Mouse (Mus musculus) erythroblast, adult 5-6 weeks (primary cell): ENCODE measurements around the gene Hmces. TPM values are rescaled to one million over a fixed set of nuclear protein-coding genes. Genes with fewer than 3 reads are reported as not detected.

ENCODE experiments used
- total RNA-seq, 2 experiments: library from RNA; stranded (forward) in 1 of 2; stranded (reverse) in 1 of 2; fragments of 150-400 nt in 1 of 2; fragments of 200-764, 138-1000 nt in 1 of 2; gene quantifications; 2 replicates each; pipeline versions ENCODE4 v1.2.3 to v1.2.4; 2015 to 2017; ENCODE audit warnings: low replicate concordance in 2 of 2

Hmces gene
- total RNA-seq, 2 experiments from 2014 or later, result 7.8 to 10.0 TPM

Other genes with a start within 250 kb of the Hmces start
- 37.8 and 43.4 TPM in 2 replicates for gene Aplf, start 241.7 kb upstream of the Hmces start, total RNA-seq (2015; ENCODE audit: low replicate concordance)
- gene Aplf, start 241.7 kb upstream of the Hmces start, total RNA-seq (2017; ENCODE audit: low replicate concordance), result 71.8 and 86.0 TPM in 2 replicates
- gene Efcc1, start 183.1 kb upstream of the Hmces start, total RNA-seq (2015; ENCODE audit: low replicate concordance), result not detected in 2 replicates
- not detected in 2 replicates for gene Efcc1, start 183.1 kb upstream of the Hmces start, total RNA-seq (2017; ENCODE audit: low replicate concordance)
- 5.4 and 7.7 TPM in 2 replicates for gene Gp9, start 135.9 kb upstream of the Hmces start, total RNA-seq (2015; ENCODE audit: low replicate concordance)
- 4.9 and 5.6 TPM in 2 replicates for gene Gp9, start 135.9 kb upstream of the Hmces start, total RNA-seq (2017; ENCODE audit: low replicate concordance)
- gene Rab43, start 101.8 kb upstream of the Hmces start, total RNA-seq (2015; ENCODE audit: low replicate concordance), result 173 and 230 TPM in 2 replicates
- gene Rab43, start 101.8 kb upstream of the Hmces start, total RNA-seq (2017; ENCODE audit: low replicate concordance), result 219 and 239 TPM in 2 replicates
- 1.3 TPM in 2 replicates for gene Gm45140, start 78.1 kb upstream of the Hmces start, total RNA-seq (2015; ENCODE audit: low replicate concordance)
- gene Gm45140, start 78.1 kb upstream of the Hmces start, total RNA-seq (2017; ENCODE audit: low replicate concordance), result 12.8 and 18.0 TPM in 2 replicates
- 3.7 and 6.3 TPM in 2 replicates for gene Isy1, start 75.1 kb upstream of the Hmces start, total RNA-seq (2015; ENCODE audit: low replicate concordance)
- 3.5 and 5.0 TPM in 2 replicates for gene Isy1, start 75.1 kb upstream of the Hmces start, total RNA-seq (2017; ENCODE audit: low replicate concordance)
- gene Cnbp, start 62.8 kb upstream of the Hmces start, total RNA-seq (2015; ENCODE audit: low replicate concordance), result 121 and 143 TPM in 2 replicates
- 172 and 205 TPM in 2 replicates for gene Cnbp, start 62.8 kb upstream of the Hmces start, total RNA-seq (2017; ENCODE audit: low replicate concordance)
- 11.1 and 11.5 TPM in 2 replicates for gene Copg1, start 26.1 kb upstream of the Hmces start, total RNA-seq (2015; ENCODE audit: low replicate concordance)
- 14.5 and 20.5 TPM in 2 replicates for gene Copg1, start 26.1 kb upstream of the Hmces start, total RNA-seq (2017; ENCODE audit: low replicate concordance)
- not detected in 2 replicates for gene H1fx, start 67.7 kb downstream of the Hmces start, total RNA-seq (2015; ENCODE audit: low replicate concordance)
- not detected in 2 replicates for gene H1fx, start 67.7 kb downstream of the Hmces start, total RNA-seq (2017; ENCODE audit: low replicate concordance)
- 76.7 and 111 TPM in 2 replicates for gene Rab7, start 131.3 kb downstream of the Hmces start, total RNA-seq (2015; ENCODE audit: low replicate concordance)
- 29.4 and 36.0 TPM in 2 replicates for gene Rab7, start 131.3 kb downstream of the Hmces start, total RNA-seq (2017; ENCODE audit: low replicate concordance)
- gene Rpn1, start 170.5 kb downstream of the Hmces start, total RNA-seq (2015; ENCODE audit: low replicate concordance), result 24.0 and 30.9 TPM in 2 replicates
- gene Rpn1, start 170.5 kb downstream of the Hmces start, total RNA-seq (2017; ENCODE audit: low replicate concordance), result 42.8 and 54.5 TPM in 2 replicates